Mouse (Mus musculus) NIH3T3 (cell line): Measurements from ENCODE around the gene Gm48552.

Experiments
- DNase-seq: peaks from one replicate; pipeline ENCODE4 v3.0.0-alpha.2; 2012; ENCODE audit warnings: low read depth

Gm48552 gene

DNA sequence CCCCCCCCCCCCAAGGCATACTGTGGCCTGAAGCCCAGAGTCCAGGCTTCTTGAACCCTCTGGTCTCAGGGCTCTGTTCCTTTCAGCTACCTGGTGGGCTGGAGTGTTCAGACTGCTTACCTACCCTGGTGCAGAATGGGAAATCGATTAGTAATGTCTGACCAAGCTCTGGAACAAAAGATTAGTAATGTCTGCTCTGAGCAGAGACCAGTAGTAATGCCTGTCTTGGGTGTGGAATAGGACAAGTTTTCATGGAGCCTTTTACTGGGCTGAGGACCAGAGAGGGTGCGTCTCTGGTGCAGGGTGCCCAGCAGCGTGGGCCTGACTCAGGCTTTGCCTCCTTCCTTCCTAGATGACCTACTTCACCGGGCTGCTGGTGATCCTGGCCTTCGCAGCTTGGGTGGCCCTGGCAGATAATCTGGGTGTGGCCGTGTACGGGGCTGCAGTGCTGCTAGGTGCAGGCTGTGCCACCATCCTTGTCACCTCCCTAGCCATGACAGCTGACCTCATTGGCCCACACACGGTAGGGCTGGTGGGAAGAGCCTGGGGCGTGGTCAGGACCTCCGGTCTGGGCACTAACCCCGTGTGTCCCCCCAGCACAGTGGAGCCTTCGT lies 26.4 kb upstream of the Gm48552 start:
- DNase-seq = peak; percentile 20

DNA sequence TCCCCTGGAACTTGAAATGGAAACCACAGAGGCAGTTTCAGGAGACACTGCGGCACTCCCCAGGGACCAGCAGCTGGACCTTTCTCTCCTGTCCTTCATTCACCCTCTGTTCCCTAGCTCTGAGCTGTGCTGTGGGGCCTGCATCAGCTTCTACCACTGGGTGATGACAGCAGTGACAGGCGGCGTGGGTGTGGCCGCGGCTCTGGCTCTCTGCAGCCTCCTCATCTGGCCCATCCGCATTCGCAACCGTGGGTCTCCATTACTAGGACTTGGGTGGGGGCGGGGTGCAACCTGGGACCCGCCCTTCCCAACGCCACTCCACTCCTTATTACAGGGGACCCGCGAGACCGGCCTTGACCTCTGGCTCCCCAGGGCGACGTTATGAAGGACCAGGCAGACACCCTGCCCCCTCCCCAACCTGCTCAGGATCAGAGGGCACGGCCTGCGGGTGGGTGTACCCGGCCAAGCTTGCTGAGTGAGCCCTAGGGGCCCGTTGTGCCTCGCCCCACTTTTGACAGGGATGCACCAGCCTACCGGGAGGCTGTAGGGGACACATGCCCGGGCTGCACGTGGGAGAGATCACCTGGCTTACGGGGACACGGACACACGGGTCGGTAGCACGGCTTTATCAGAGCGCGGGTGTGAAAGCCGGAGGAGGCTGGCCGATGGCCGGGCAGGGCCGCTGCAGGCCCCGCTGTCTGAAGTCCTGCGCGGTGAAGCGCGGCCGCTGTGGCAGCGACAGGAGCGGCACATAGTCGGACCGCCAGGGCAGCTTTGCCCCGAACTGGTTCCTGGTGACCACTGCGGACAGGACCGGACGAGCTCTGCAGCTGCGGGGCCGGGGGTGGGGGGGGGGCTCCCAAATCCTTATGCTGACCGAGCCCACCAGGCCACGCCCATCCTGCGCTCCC lies 25.1 kb upstream of the Gm48552 start:
- no peak for DNase-seq

DNA sequence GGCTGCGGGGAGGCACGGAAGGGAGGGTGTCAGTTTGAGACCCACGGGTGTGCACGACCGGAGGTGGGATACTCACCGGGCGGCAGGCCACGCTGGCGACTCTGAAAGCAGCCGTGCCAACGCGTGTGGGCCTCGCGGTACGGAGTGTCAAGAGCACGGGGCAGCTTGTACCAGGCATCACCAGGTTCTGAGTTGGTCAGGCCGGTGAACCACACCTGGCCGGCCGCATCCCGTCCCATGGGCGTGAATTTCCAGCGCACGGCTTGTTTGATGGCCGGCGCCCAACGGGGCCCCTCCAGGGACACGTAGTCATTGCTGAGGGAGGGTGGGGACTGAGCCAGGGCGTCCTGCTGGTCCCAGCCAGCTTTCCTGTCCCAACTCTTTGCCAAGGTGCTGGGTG lies 24.1 kb upstream of the Gm48552 start:
- DNase-seq = no peak

DNA sequence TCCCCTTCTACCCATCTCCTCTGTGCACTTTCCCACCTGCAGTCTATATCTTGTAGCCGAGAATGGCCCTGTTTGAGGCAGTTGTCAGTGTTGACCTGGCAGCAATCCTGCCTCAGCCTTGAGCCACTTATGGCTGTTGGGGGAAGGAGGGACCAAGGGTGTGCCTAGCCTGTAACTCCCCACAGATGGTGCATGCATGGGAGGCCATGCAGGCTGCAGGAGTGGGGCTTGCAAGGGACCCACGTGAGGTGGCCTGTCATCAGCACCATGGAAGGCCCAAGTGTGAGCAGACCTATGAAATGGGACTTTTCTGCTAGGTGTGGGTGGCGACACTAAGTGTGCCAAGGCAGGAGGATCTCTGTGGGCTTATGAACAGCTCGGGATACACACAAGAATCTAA lies 23.7 kb upstream of the Gm48552 start:
- DNase-seq = peak; percentile 13

DNA sequence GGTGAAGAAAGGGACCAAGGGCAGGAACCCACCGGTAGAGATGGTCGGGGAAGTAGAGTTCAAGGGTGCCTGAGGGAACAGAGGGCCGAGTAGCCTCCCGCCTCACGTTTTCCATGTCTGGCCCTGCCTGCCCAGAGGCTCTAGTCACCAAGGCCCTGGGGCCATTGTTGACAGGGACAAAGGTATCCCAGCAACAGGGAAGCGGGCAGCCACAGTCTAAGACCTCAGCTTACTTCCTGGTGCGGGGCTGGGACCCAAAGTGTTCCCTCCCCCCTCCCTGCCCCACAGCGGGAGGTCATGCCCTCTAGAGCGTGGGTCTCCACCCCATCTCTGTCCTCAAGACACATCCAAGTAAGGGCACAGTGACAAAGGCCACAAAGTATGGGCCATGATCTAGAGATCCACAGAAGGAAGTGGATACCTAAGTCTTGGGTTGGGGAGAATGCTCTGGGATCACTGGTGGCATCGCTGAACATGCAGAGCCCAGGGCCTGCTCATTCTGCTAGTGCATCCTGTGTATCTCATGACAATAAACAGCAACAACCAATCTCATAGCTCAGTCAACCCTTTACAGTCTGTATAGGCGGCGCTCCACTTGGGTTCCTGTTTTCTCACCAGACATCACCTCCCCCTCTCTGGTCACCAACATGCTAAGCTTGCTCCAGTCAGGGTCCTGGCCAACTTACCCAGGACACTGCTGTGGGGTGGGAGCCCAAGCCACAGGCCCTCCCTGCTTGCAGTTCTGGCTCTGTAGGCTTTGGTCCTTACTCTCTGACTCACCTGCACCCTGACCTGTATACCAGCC lies 22.9 kb upstream of the Gm48552 start, which contains the start of gene 4930404N11Rik:
Gene 4930404N11Rik (minus strand): TSS at position 145 of the 805 bp plus-strand sequence.
- peak; percentile 15 for DNase-seq

DNA sequence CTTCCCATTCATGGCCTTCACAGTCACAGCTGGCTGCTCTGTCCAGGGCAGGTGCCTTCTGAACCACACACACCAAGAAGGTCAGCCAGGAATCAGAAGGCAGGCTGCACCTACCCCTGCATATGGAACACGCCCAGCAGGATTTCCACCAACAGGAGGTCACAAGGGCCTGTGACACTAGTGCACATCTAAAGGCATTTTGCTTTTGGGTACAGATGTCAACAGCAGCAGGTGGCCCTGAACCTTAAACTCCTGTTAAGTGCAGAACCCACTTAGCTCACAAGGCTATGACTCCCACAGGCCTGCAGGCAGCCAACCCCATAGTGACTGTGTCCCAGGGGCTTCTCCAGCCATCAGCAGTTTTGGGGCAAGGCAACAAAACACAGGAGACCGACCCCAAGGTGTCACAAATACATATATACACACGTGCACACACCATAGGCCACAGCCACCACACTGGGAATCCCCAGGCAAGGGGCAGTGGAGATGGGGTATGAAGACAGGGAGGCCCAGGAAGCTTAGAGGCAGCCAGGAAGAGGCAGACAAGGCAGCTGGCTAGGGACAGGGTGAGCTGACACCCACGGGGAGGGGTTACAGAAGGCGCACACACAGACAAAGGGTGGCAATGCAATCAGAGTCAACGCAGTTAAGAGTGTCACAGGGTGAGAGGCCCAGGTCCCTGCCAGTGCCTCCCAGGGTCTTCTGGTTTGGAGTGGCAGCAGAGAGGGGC lies 22.2 kb upstream of the Gm48552 start:
- DNase-seq = no peak

DNA sequence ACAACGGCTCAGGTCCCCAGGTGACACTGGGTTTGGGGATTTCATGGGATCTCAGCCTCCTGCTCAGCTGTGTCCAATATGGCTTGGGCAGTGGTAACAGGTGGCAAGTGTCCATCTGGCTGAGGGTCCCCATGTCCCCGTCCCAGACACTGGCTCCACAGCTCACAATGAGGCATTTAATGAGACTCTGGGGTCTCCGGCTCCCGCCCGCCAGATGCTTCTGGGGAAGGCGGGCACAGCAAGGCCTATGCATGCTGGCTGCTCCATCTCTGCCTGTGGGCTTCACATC lies 21.7 kb upstream of the Gm48552 start:
- DNase-seq = no peak

GRCm38 (mm10) chr10:81375322-81375721 lies 13.5 kb upstream of the Gm48552 start:
- no peak for DNase-seq

- DNase-seq = peak; percentile 48
Measured at GRCm38 (mm10) chr10:81376561-81377361, 12.0 kb upstream of the Gm48552 start.

DNA sequence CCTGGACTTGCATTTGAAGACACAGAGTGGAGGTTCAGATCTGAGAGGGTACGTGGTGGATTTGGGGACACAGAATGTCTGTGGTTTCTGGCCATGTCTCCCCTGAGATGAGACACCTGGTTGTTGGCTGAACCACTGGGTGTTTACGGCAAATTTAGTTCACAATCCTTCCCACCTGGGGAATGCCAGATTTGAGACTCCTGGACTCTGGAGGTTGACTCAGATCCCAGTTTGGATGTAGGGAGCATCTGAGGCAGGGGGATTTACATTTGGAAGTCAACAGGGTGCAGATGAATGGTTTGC lies 11.5 kb upstream of the Gm48552 start:
- no peak for DNase-seq

GRCm38 (mm10) chr10:81377793-81378552 lies 10.8 kb upstream of the Gm48552 start, which contains the start of gene Fzr1:
Gene Fzr1, minus strand, starts transcription at chr10:81378516.
- peak; percentile 33 for DNase-seq

- DNase-seq = peak; percentile 100
Measured at GRCm38 (mm10) chr10:81378553-81379182, 10.1 kb upstream of the Gm48552 start.

- DNase-seq = no peak
Measured at GRCm38 (mm10) chr10:81379183-81379553, 9.6 kb upstream of the Gm48552 start.

- DNase-seq = no peak
Measured at GRCm38 (mm10) chr10:81379809-81380378, 8.9 kb upstream of the Gm48552 start.

- peak; percentile 59 for DNase-seq
Measured at GRCm38 (mm10) chr10:81382039-81382438, 6.8 kb upstream of the Gm48552 start.

DNA sequence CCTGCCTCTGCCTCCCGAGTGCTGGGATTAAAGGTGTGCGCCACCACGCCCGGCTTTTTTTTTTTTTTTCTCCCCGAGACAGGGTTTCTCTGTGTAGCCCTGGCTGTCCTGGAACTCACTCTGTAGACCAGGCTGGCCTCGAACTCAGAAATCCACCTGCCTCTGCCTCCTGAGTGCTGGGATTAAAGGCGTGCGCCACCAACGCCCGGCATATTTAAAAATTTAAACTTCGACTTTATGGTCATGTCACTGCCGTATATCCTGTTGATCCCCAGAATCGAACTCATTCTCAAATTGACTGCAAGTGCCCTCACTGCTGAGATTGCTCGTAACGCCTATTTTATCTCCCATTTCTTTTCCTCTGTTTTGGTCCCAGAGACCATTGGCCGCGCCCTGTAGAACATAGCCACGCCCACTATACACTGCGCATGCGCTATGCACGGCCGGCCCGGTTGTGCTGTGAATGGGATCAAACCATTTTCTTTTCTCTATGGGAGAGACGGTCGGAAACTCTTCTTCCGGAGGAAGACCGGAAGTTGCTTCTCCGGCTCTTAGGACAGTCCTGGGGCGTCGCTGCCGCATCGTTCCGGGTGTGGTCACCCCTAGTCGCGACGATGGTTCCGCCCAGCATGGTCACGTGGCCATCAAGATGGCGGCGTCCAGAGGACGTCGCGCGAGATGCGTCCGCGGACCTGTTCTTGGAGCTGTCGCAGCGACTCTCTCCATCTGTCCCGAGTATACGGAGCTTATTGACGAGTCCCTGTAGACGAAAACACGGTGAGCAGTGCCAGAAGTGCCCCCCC lies 4.8 kb upstream of the Gm48552 start, which contains the start of the genes Dohh and Gm48551:
Gene Dohh (plus strand): TSS at position 627 of the 803 bp plus-strand sequence.
Gene Gm48551 (plus strand): TSS at position 665 of the 803 bp plus-strand sequence.
- peak; percentile 100 for DNase-seq

DNA sequence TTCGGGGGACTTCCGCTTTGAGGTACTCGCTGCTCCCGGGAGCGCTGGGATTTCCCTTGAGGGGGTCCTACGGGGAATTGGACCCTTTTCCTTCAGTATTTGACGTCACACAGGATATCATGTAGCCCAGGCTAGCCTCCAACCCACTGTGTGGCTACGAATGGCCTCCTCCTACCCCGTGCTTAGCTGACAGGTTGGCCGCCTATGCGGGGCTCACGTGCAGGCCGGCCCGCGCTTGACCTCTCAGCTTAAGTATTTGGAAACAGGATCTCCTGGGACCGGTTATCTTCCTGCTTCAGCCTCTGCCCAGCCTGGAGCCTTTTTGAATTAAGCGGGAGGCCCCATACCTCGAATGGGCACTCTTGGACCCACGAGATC lies 4.2 kb upstream of the Gm48552 start:
- peak; percentile 78 for DNase-seq

DNA sequence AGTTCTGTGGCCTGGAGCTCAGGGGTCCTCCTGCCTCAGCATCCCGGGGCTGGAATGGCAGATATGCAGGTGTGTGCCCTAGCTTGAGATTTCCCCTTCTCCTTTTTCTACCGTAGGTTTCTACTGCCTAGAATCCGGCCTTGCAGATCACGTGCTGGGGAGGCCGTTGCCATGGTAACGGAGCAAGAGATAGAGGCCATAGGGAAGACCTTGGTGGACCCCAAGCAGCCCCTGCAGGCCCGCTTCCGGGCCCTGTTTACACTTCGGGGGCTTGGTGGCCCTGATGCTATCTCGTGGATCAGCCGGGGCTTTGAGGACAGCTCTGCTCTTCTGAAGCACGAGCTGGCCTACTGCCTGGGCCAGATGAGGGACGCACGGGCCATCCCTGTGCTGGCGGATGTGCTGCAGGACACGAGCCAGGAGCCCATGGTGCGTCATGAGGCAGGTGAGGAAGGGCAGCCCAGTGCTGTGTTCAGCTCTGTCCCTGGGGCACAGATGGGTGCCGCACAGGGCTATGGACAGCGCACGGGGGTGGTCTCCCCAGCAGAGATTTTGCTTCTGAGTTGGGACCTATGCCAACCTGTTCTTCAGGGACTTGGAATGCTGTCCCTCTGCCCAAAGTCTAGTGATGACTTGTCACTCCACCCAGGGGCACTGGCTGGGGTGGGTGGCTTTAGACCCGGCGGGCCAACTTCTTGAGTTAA lies 3.0 kb upstream of the Gm48552 start:
- DNase-seq = no peak
